Comparison of ENCODE assay signal across 8 mouse cellular contexts in genomic region chr10:121585056-121585790, GRCm38 (mm10). TPM values are rescaled to one million over a fixed set of nuclear protein-coding genes. Genes with fewer than 3 reads are reported as not detected.
A peak's percentile ranks its signal among the peaks of the same experiment; 100 is the strongest.
DNase-seq lines count a peak whose midpoint lies in the region; ATAC-seq lines count a peak whose summit lies in the region.

No protein-coding gene starts in this region.

- no peaks in the 10 kb centered on the region for H3K27me3 ChIP-seq in forebrain, embryonic 16.5 days (replicated peaks; ENCODE audit: control insufficient read depth, insufficient read depth, low read length)
- no peaks in the 10 kb centered on the region for H3K27me3 ChIP-seq in liver, embryonic 16.5 days (ENCODE audit: control insufficient read depth, insufficient read depth, low read depth, low read length)

- H3K9me3 ChIP-seq in forebrain, embryonic 16.5 days (ENCODE audit: control insufficient read depth, low read length): no peaks in the 10 kb centered on the region
- H3K9me3 ChIP-seq in liver, embryonic 16.5 days (replicated peaks; ENCODE audit: control insufficient read depth, low read length): no peaks in the 10 kb centered on the region

- 88% methylated on average over 20 of the region's 20 CpGs for WGBS in forebrain, embryonic 16.5 days
- 66% methylated on average over 20 of the region's 20 CpGs for WGBS in liver, embryonic 16.5 days (ENCODE audit: insufficient replicate concordance)

- H3K4me1 ChIP-seq in forebrain, embryonic 16.5 days (replicated peaks; ENCODE audit: control insufficient read depth, insufficient read depth, low read length): peaks cover 15% of the 10 kb centered on the region
- peaks cover 15% of the 10 kb centered on the region for H3K4me1 ChIP-seq in liver, embryonic 16.5 days (ENCODE audit: control insufficient read depth, low read depth, low read length)

- H3K36me3 ChIP-seq in forebrain, embryonic 16.5 days (ENCODE audit: control insufficient read depth, insufficient read depth): peaks cover 11% of the 10 kb centered on the region; the same call in 1 of the 2 replicates
- peaks cover 38% of the 10 kb centered on the region for H3K36me3 ChIP-seq in liver, embryonic 16.5 days (ENCODE audit: control insufficient read depth, insufficient read depth)

- H3K4me2 ChIP-seq in forebrain, embryonic 16.5 days (ENCODE audit: low read length): peak overlapping the region; percentile 94
- peak overlapping the region; percentile 77 for H3K4me2 ChIP-seq in liver, embryonic 16.5 days (ENCODE audit: low read depth, low read length)

- ATAC-seq in forebrain, embryonic 16.5 days: no peak
- no peak for ATAC-seq in liver, embryonic 16.5 days (ENCODE audit: low read depth)

- H3K27ac ChIP-seq in forebrain, embryonic 16.5 days (ENCODE audit: low read length): no peak overlapping the region
- H3K27ac ChIP-seq in liver, embryonic 16.5 days (ENCODE audit: low read length): no peak overlapping the region; the same call in 1 of the 2 replicates

- peak overlapping the region; percentile 90; the same call in 1 of the 2 replicates for H3K9ac ChIP-seq in forebrain, embryonic 16.5 days (replicated peaks; ENCODE audit: low read depth, low read length)
- H3K9ac ChIP-seq in liver, embryonic 16.5 days (ENCODE audit: low read depth, low read length): peak overlapping the region; percentile 83

- peak overlapping the region; percentile 82 for H3K4me3 ChIP-seq in forebrain, embryonic 16.5 days (replicated peaks; ENCODE audit: low read length)
- H3K4me3 ChIP-seq in liver, embryonic 16.5 days (ENCODE audit: low read depth, low read length): peak overlapping the region; percentile 89

- DNase-seq in testis, postnatal 10 days (ENCODE audit: low spot score): peak; percentile 38
- no peak for DNase-seq in testis, postnatal 14 days (ENCODE audit: low spot score)
- no peak for DNase-seq in right cerebral cortex, postnatal 36 days (ENCODE audit: low spot score in 2 of 2)
- DNase-seq in layer of hippocampus, adult 9-10 months (ENCODE audit: low spot score): no peak
- no peak for DNase-seq in spleen, adult 12 weeks (ENCODE audit: low spot score)
- DNase-seq in embryo, embryonic 11 days: no peak

RNA-seq across cellular contexts. Expression of gene Tbk1, which starts 1.4 kb away (rescaled TPM):
- polyA plus RNA-seq in forebrain, embryonic 16.5 days (2015; fragmentation: Nextera tagmentation; extraction: Ambion mirVana): 38.4 and 42.7 TPM in 2 replicates
- polyA plus RNA-seq in liver, embryonic 16.5 days (2015; fragmentation: Nextera tagmentation; extraction: Ambion mirVana): 19.8 and 20.5 TPM in 2 replicates

RNA-seq across cellular contexts. Expression of gene Xpot, which starts 40.9 kb away (rescaled TPM):
- polyA plus RNA-seq in forebrain, embryonic 16.5 days (2015; fragmentation: Nextera tagmentation; extraction: Ambion mirVana): 38.4 and 49.3 TPM in 2 replicates
- polyA plus RNA-seq in liver, embryonic 16.5 days (2015; fragmentation: Nextera tagmentation; extraction: Ambion mirVana): 24.1 and 26.4 TPM in 2 replicates

RNA-seq across cellular contexts. Expression of gene D930020B18Rik, which starts 56.2 kb away (rescaled TPM):
- polyA plus RNA-seq in forebrain, embryonic 16.5 days (2015; fragmentation: Nextera tagmentation; extraction: Ambion mirVana): 0.27 and 0.40 TPM in 2 replicates
- polyA plus RNA-seq in liver, embryonic 16.5 days (2015; fragmentation: Nextera tagmentation; extraction: Ambion mirVana): 0.04 TPM in 1 of 2 replicates, not detected in the other
